Mouse (Mus musculus) forebrain, postnatal 0 days (tissue): ENCODE measurements at regions not wholly inside any gene's neighbourhood (a gene's known extent, or its start where the extent isn't known, plus 50 kb on each side); places are given as distances from the start of the nearest gene placed in this dataset.
A peak's percentile ranks its signal among the peaks of the same experiment; 100 is the strongest.

Experiments used
- ATAC-seq: fragments of 200-750 bp; cut with Nextera tagmentation; 2 replicates; pipeline ENCODE4 v1.8.0; 2017; ENCODE audit warnings: mild to moderate bottlenecking, moderate library complexity
- DNase-seq: peaks from one replicate; pipeline ENCODE4 v3.0.0-alpha.2; 2015
- H3K27ac ChIP-seq: fragments of 300-500 bp; sonication (generic); 2 replicates; pipeline ENCODE4 v1.5.1; 2014; ENCODE audit warnings: low read depth, mild to moderate bottlenecking, antibody characterized with exemption, low read length, moderate library complexity, mixed read lengths
- H3K27me3 ChIP-seq: fragments of 300-500 bp; sonication (generic); 2 replicates; pipeline ENCODE4 v1.6.1; 2014; ENCODE audit warnings: mild to moderate bottlenecking, low read length, mixed read lengths; ENCODE audit not compliant: insufficient read depth
- H3K36me3 ChIP-seq: fragments of 300-500 bp; sonication (generic); 2 replicates; pipeline ENCODE4 v1.6.1; 2014; ENCODE audit warnings: mild to moderate bottlenecking, moderate library complexity; ENCODE audit not compliant: insufficient read depth
- H3K4me1 ChIP-seq: fragments of 300-500 bp; sonication (generic); 2 replicates; pipeline ENCODE4 v1.6.1; 2014; ENCODE audit warnings: antibody characterized with exemption; ENCODE audit not compliant: insufficient read depth
- H3K4me2 ChIP-seq: fragments of 300-500 bp; sonication (generic); 2 replicates; pipeline ENCODE4 v1.6.1; 2014; ENCODE audit warnings: low read depth, mild to moderate bottlenecking, moderate library complexity
- H3K4me3 ChIP-seq: fragments of 300-500 bp; sonication (generic); 2 replicates; pipeline ENCODE4 v1.5.1; 2014; ENCODE audit warnings: low read depth, low read length, mixed read lengths
- H3K9ac ChIP-seq: fragments of 300-500 bp; sonication (generic); 2 replicates; pipeline ENCODE4 v1.6.1; 2014; ENCODE audit warnings: mild to moderate bottlenecking
- H3K9me3 ChIP-seq: fragments of 300-500 bp; sonication (generic); 2 replicates; pipeline ENCODE4 v1.6.1; 2016; ENCODE audit warnings: low read length
- CTCF ChIP-seq: sonication (generic); IDR thresholded peaks from 2 replicates; pipeline ENCODE4 v1.5.1; 2016; ENCODE audit warnings: antibody characterized with exemption, control low read depth, low read depth
- WGBS: fragments of 180-500 bp; shearing (Covaris S2); extraction: QIAGEN DNeasy Blood & Tissue Kit; methylation state at CpG from one replicate; pipeline ENCODE4 v1.1.7; 2014; 5-methylcytosine and 5-hydroxymethylcytosine counted together

DNA sequence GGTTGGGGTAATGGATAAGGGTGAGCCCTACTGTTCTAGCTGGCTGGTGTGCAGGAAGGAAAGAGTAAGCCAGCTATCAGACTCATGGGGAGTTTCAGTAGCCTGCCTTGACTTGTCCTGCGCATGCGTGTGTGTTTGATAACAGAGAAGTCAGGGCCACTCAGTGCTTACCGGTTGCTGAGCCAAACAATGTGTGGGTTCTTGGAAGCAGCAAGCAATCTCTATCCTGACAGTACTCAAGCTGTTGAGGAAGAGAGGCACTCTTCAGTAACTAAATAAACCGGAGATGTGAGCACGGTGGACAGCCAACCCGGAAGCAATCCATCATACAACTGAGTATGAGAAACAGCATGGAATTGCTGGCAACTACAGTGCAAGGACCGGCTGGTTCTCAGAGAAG is 160.1 kb upstream of the Arid1b start:
- Histone ChIP-seq H3K27me3 (no peaks in the 10 kb centered on the region), H3K4me1 (no peaks in the 10 kb centered on the region), H3K27ac (no peak overlapping the region), H3K4me3 (no peak overlapping the region), H3K36me3 (no peaks in the 10 kb centered on the region), H3K9me3 (no peaks in the 10 kb centered on the region), H3K9ac (no peak overlapping the region), H3K4me2 (no peak overlapping the region)
- peak; percentile 14 for DNase-seq
- TF ChIP-seq CTCF, result no peak
- peak; percentile 40; the same call in 1 of the 2 replicates for ATAC-seq
- 72% methylated on average over 7 of the region's 7 CpGs for WGBS

DNA sequence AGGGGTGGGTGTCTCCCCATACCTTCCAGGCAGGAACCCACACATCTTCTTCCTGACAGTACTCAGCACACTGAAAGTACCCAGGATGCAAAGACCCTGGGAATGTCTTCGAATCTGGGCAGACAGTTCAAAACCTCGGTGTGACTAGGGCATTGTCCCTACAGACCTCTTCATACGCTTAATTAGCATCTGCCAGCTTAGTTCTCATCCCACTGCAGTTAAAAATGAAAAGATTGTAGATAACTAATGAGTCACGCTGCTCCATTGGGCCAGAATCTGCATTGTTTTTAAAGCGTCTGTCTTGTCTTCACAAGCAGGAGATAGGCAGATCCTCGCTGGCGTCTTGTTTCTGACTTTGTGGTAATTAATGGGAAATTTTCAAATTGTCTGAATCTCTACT is 159.6 kb upstream of the Arid1b start:
- Histone ChIP-seq H3K9me3 (no peaks in the 10 kb centered on the region), H3K4me3 (no peak overlapping the region), H3K27ac (no peak overlapping the region), H3K9ac (no peak overlapping the region), H3K4me2 (no peak overlapping the region), H3K27me3 (no peaks in the 10 kb centered on the region), H3K36me3 (no peaks in the 10 kb centered on the region), H3K4me1 (no peaks in the 10 kb centered on the region)
- DNase-seq, result no peak
- 42% methylated on average over 7 of the region's 7 CpGs for WGBS
- ATAC-seq, result no peak
- no peak for TF ChIP-seq CTCF

DNA sequence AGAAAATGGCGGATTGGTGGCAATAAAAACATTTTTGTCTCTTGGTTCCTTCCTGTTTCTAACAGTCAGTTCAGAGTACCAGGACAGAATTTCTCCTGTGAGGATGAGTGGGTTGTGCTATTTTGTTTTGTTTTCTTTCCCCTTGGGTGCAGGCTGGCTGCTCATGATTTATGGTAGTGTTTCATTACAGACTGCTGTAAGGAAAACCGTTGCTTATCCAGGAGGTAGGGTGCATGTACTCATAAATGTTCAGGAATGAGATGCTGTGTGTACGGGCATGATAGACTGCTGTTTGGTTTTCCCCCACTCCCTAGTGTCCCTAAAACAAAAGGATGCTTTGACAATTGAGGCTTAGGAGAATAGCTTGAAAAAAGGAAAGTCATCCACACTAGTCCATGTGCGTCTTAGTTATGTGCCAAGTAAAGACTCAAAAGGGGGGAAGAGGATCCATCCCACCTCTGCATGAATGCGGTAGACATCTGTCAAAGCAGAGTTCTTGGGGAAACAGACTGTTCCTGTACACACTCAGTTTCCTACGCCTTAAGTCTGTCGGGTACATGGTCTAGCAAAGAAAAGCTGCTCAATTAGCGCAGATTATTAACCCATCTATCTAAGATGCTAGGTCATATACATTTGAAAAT is 158.9 kb upstream of the Arid1b start:
- H3K4me3 ChIP-seq, result no peak overlapping the region
- DNase-seq, result no peak

DNA sequence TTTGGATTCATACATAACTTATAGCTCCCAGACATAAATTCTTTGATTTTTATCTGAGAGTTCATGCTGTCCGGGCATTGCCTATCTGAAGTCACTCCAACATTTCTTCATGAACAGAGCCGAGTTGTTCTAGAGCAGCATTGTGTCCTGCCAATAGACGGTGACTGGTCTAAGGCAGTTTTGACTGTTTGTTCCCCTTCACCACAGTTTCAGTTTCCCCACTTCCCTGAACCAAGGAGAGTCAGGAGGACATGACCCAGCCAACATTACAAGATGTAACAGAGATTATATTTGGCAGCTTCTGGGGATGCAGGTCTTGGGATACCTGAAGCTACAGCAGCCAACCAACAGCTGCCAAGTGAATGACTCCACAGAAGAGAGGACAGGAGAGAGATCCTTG is 154.0 kb upstream of the Arid1b start:
- 94% methylated on average over 3 of the region's 3 CpGs for WGBS
- no peak overlapping the region for H3K4me3 ChIP-seq
- H3K4me1 ChIP-seq, result no peaks in the 10 kb centered on the region
- H3K9ac ChIP-seq, result no peak overlapping the region
- H3K36me3 ChIP-seq, result no peaks in the 10 kb centered on the region
- no peak for TF ChIP-seq CTCF
- no peak for ATAC-seq
- H3K9me3 ChIP-seq, result no peaks in the 10 kb centered on the region
- H3K4me2 ChIP-seq, result no peak overlapping the region
- H3K27me3 ChIP-seq, result no peaks in the 10 kb centered on the region
- DNase-seq, result no peak
- no peak overlapping the region for H3K27ac ChIP-seq

More for the DNA sequence above, 158.9 kb upstream of the Arid1b start:
- Histone ChIP-seq H3K27ac (no peak overlapping the region), H3K27me3 (no peaks in the 10 kb centered on the region), H3K9me3 (no peaks in the 10 kb centered on the region), H3K36me3 (no peaks in the 10 kb centered on the region), H3K4me2 (no peak overlapping the region), H3K4me1 (no peaks in the 10 kb centered on the region), H3K9ac (no peak overlapping the region)
- no peak for ATAC-seq
- TF ChIP-seq CTCF, result no peak
- 74% methylated on average over 8 of the region's 8 CpGs for WGBS

DNA sequence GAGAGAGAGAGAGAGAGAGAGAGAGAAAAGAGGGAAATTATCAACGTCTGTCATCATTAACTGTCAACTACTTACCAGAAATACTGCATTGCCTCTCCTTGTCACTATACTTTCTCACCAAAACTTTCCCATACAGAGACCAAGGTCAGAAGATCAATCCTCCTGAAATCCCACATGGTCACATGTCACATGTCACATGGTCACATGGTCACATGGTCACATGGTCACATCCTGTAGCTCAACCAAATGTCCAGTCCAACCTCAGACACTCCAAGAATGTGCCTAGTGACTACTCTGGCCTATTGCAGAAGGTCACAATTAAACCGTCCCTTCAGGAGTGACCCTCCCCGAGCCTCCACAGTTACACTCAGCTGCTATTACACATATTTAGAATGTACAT is 135.8 kb upstream of the Arid1b start:
- ATAC-seq (no peak), DNase-seq (no peak)
- Histone ChIP-seq H3K9ac (no peak overlapping the region), H3K36me3 (no peaks in the 10 kb centered on the region), H3K9me3 (no peaks in the 10 kb centered on the region), H3K27me3 (no peaks in the 10 kb centered on the region), H3K4me2 (no peak overlapping the region), H3K4me1 (no peaks in the 10 kb centered on the region), H3K4me3 (no peak overlapping the region), H3K27ac (no peak overlapping the region)
- no peak for TF ChIP-seq CTCF
- 83% methylated on average over 3 of the region's 3 CpGs for WGBS

DNA sequence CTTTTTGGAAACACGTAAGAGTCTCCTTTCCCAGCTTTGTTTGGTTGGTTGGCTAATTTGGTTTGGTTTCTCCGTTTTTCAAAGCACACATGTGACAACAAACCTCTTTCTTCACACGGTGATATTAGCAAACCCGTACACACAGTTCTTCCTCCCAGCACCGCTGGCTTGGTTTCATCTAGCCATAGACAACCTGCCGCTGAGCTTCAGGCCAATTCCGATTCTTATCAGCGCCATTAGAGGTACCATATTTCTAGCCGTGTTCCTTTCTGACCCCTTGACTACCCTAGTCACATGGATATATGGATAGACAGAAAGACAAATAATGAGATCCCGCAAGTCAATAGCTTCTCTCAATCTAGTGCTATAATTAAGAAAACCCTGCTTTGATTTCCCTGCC is 129.2 kb upstream of the Arid1b start:
- Histone ChIP-seq H3K27me3 (no peaks in the 10 kb centered on the region), H3K4me2 (peak overlapping the region; percentile 45), H3K27ac (peak overlapping the region; percentile 60; the same call in 1 of the 2 replicates), H3K4me1 (peaks cover 11% of the 10 kb centered on the region), H3K9me3 (no peaks in the 10 kb centered on the region), H3K9ac (peak overlapping the region; percentile 23), H3K36me3 (no peaks in the 10 kb centered on the region), H3K4me3 (no peak overlapping the region)
- WGBS, result 67% methylated on average over 10 of the region's 10 CpGs
- no peak for ATAC-seq
- peak; percentile 14 for DNase-seq
- no peak for TF ChIP-seq CTCF

DNA sequence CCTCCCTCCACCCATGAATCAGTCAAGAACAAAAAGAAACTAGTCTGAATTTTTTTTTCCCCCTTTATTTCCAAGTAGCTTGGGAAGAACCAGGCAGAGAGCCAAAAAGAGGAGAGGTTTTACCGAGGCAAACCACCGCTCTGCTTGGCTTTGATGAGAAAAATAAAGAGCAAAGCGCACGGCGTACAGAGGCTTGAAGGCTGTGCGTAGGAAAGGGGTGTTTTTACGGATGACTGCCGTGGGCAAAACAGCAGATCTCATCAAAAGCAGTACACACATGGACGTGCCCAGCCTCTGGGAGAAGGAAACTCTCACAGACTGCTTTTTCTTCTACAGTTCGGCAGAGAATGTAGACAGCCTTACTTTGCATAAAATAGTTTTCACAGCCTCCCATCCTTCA is 128.5 kb upstream of the Arid1b start:
- no peaks in the 10 kb centered on the region for H3K36me3 ChIP-seq
- no peak for TF ChIP-seq CTCF
- 3% methylated on average over 10 of the region's 10 CpGs for WGBS
- DNase-seq (peak; percentile 84), ATAC-seq (peak; percentile 83)
- peaks cover 11% of the 10 kb centered on the region for H3K4me1 ChIP-seq
- H3K9me3 ChIP-seq, result no peaks in the 10 kb centered on the region
- peak overlapping the region; percentile 60 for H3K27ac ChIP-seq
- H3K27me3 ChIP-seq, result no peaks in the 10 kb centered on the region
- H3K9ac ChIP-seq, result peak overlapping the region; percentile 23
- peak overlapping the region; percentile 21 for H3K4me3 ChIP-seq
- H3K4me2 ChIP-seq, result peak overlapping the region; percentile 45
